Mouse (Mus musculus) gastrocnemius, postnatal 14 days (tissue): Measurements from ENCODE around the gene Scn1b. TPM values are rescaled to one million over a fixed set of nuclear protein-coding genes. Genes with fewer than 3 reads are reported as not detected.
A peak's percentile ranks its signal among the peaks of the same experiment; 100 is the strongest.

ENCODE experiments used
- DNase-seq: peaks from one replicate; pipeline ENCODE4 v3.0.0; 2021; ENCODE audit warnings: mixed read lengths
- intact Hi-C: fragments of 180-260 bp; cut with DNase I; formaldehyde crosslinking; loops from one replicate; pipeline ENCODE4 v1.15.1; 2025; ENCODE audit warnings: low total_unique reads
- long read RNA-seq, 2 experiments: library from polyadenylated mRNA; stranded (forward); transcript quantifications; one replicate each; pipeline ENCODE4 v2.0.0; 2021
- total RNA-seq, 2 experiments: library from RNA; stranded (reverse); gene quantifications; 2 replicates each; pipeline ENCODE4 v1.2.3; 2021

The Scn1b gene
- 100 to 1,000 TPM; 443 to 446 TPM for total RNA-seq
- long read RNA-seq, experiment 1, transcript Scn1b-203 (5 exons, 1,501 nt) = minor isoform, 17 of 478 reads
- long read RNA-seq, experiment 1, transcript Scn1b-201 (6 exons, 1,573 nt) = major isoform, 425 of 478 reads
- long read RNA-seq, experiment 1, partial matches to known transcripts = 16 of 478 reads
- long read RNA-seq, experiment 1, other reads (novel, unspliced or antisense) = 20 of 478 reads
- long read RNA-seq, experiment 2, transcript Scn1b-203 (5 exons, 1,501 nt) = minor isoform, 28 of 598 reads
- long read RNA-seq, experiment 2, transcript Scn1b-201 (6 exons, 1,573 nt) = major isoform, 512 of 598 reads
- long read RNA-seq, experiment 2, partial matches to known transcripts = 29 of 598 reads
- long read RNA-seq, experiment 2, other reads (novel, unspliced or antisense) = 29 of 598 reads

DNA sequence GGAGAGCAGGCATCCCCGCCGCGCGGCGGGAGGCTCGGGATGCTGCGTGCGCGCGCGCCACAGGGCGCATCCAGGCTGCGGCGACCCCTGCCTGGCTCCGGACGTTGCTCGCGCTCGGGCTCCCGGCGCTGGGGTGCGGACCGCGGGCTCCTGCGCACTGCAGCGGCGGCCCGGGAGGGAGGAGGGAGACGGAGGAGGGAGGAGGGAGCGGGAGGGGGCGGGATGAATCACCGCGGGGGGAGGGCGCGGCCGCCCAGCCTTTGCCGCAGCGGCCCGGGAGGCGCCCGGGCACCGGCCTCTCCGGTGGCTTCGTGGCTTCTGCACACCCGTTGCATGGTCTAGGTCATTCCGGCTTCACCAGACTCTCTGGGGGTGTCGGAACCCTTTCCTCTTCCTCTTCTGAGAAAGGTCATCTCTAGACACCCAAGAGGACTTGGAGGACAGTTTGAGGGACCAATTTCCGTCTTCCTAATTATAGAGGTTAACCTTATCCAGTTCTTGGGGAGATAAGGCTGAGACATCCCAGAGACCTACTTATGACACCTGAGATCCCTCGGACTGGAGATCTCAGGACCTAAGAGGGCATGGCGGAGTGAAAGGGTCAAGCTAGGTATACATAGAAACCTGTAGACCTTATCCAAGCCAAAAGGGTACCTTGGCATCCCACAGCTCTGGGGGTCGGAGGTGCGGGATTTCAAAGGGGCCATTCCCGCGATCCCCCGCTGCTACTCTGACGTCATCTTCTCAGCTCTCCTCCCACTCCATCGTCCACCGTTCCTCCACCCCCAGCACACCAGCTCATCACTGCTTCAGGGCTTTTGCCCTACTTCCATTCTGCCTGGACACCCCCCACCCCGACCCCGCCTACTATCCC is at the start of gene Scn1b:
Gene Scn1b, minus strand, starts transcription at position 153 of the 874 bp plus-strand sequence.
- intact Hi-C loops = loop anchor here (2.0 kb wide), 1 partner anchor 22 kb away; no protein-coding TSS in a partner anchor
- DNase-seq = peak; percentile 83

DNA sequence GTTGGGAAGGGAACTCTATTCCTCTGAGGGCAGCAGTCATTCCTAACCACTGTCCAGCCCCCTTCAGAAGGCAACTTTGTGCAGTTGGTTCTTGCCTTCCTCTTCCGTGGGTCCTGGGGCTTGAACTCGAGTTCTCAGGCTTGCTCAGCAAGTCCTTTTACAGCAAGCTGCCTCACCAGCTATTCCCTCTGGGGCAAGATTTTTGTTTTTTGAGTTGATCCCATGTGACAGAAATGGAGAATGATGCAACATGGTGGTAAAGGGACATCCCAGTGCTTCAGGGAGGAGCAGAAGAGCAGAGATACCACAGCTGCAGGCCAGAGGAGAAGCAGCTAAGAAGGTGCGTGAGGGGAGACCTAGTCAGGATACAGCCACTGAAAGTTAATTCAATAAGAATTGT is 48.3 kb upstream of the Scn1b start:
- intact Hi-C loops = loop anchor here (5.0 kb wide), 1 partner anchor 33 kb away; no protein-coding TSS in a partner anchor
- DNase-seq = no peak

DNA sequence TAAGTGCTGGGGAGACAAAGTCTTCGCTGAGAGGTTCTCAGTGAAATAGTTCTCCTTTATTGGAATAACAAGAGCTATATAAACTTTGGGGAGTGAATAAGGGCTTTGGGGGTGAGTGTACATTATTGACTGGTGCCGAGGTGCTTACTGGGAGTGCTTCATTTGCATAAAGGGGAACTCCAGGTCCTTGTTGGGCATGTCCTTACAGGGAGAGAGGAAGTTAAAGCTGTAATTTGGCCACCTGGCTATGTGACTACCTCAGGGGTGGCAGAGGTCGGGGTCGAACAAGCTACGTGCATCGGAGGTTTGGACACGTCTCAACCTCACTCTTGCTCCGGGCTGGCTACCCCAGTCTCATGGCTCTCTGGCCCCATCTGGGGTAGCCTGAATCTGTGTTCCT is 47.7 kb upstream of the Scn1b start:
- intact Hi-C loops = loop anchor here (5.0 kb wide), 1 partner anchor 42 kb away; no protein-coding TSS in a partner anchor

DNA sequence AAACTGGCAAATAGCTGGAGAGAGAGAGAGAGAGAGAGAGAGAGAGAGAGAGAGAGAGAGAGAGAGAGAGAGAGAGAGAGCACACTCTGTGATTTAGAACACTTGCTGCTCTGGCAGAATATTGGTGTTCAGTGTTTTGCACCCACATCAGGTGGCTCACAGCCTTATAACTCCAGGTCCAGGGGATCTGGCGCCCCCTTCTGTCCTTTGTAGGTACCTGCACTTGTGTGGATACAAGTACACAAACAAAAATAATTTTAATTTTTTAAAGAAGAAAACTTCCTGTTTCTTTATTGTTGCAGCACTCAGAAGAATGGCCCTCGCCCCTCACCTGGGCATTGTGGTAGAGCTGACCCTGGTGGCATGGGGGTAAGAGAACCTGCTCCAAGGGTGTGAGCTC is 45.4 kb upstream of the Scn1b start:
- intact Hi-C loops = loop anchor here (5.0 kb wide), 1 partner anchor 40 kb away; no protein-coding TSS in a partner anchor
- peak; percentile 23 for DNase-seq

More for the DNA sequence above, 47.7 kb upstream of the Scn1b start:
- DNase-seq = no peak

DNA sequence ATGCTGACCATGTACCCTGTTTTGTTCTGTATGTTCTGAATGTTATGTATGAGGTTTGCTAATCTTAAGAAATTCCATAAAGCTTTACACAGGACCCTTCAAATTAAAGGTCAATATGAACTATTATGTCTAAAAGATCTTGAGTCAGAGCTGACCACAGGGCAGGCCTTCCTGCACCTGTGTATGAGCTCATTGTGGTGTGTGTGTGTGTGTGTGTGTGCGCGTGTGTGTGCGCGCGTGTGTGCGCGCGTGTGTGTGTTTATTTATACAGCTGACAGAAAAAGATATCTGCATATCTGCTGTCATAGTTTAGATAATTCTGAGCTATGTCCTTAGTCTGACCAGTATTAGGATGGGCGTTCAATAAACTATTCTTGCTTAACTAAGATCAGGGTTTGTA is 43.7 kb upstream of the Scn1b start:
- DNase-seq = no peak
- intact Hi-C loops = loop anchor here (5.0 kb wide), 1 partner anchor 38 kb away; no protein-coding TSS in a partner anchor

DNA sequence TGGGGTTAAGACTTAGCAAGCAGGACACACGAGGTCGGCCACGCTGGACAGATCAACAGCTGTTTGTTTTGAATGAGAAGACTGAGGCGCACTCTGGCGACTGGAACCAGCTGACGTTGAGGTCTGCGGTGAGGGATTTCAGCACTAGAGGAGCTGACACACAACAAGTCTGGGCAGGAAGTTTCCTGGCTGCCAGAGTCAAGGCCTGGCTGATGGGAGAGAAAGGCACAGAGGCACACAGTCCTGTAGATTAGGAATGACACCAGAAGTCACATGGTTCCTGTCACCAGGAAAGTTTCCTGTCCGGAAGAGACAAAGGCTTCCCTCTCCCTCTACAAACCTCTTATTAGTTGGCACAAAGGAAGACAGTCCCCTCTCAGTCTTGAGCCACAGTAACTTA is 41.6 kb upstream of the Scn1b start:
- peak; percentile 41 for DNase-seq
- intact Hi-C loops = no loop called here

DNA sequence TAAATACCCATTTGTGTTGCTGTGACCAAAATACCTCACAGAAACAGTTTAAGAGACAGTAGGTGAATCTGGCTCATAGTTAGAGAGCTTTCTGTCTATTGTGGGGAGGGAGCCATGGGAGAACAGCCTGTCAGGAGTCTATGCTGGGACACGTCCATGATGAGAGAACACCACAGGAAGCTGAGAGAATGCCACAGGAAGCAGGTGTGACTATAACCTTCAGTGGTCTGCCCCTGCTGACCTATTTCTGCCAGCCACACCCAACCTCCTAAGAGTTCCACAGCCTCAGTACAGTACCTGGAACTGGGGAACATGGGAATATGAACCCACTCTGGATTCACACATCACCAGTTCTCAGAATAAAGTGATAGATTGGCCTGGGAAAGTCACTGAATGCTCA is 37.9 kb upstream of the Scn1b start:
- intact Hi-C loops = no loop called here
- DNase-seq = no peak

DNA sequence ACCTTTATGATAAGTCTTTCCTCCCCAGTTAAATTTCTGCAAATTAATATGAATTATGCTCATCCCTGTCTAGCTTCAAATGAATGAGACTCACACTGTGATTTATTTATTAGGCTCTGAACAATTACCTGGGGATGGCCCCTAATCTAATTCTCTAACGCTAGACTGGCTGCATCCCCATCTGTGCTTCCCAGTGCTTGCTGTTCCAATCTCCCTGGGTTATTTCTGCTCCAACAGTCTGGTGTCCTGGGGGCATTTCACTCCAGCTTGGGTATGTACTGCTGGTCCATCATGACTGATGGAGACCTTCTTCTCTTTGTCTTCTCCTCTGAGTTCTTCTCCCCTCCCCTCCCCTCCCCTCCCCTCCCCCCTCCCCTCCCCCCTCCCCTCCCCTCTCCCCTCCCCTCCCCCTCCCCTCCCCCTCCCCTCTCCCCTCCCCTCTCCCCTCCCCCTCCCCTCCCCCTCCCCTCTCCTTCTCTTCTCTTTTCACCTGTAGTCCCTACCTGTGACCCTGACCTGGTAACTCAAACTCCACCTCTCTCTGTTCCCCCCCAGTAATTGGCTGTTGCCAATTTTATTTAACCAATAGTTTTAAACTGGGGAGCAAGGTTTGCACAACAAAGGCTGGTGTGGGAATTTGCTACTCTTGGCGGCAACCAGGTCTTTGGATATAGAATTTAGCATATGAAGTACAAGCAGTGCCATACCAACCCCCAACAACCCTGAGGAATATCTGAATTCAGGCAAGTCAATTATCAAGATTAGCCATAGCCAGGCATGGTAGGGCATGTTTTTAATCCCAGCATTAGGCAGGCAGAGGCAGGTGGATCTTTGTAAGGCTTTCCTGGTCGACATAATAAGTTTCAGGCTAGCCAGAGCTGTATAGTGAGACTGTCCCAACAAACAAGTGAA is 37.1 kb upstream of the Scn1b start:
- intact Hi-C loops = no loop called here
- no peak for DNase-seq

DNA sequence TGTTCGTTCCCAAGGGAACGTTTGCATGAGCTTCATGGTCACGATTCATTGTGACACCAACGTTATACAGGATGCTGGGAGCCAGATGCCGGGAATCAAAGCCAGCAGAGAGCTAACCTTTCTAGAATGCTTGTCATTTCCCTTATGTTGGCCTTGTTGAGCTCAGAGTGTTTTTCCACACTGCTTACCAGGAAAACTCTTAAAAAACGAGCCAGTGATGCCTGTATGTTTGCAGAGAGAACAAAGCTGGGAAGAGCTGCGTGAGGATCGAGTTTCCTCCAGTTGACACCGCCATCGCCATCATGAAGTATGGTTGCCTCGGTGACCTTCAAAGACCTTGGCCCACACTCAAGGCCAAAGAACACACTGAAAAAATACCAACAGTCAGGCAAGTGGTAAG is 35.5 kb upstream of the Scn1b start:
- intact Hi-C loops = no loop called here
- no peak for DNase-seq

DNA sequence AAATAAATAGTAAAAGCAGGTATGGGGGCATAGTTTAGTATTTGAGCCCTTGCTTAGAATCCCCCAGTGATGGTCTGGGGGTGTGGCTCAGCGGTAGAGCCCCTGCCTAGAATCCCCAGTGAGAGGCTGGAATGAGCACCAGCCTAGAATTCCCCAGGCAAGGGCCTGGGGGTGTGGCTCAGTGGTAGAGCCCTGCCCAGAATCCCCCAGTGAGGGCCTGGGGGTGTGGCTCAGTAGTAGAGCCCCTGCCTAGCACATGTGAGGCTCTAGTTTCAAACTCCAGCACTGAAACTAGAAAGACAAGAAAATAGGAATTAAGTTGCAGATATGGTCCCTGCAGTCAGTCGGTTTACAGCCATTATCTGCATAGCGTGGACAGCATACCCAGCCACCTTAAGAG is 35.0 kb upstream of the Scn1b start:
- no peak for DNase-seq
- intact Hi-C loops = no loop called here

DNA sequence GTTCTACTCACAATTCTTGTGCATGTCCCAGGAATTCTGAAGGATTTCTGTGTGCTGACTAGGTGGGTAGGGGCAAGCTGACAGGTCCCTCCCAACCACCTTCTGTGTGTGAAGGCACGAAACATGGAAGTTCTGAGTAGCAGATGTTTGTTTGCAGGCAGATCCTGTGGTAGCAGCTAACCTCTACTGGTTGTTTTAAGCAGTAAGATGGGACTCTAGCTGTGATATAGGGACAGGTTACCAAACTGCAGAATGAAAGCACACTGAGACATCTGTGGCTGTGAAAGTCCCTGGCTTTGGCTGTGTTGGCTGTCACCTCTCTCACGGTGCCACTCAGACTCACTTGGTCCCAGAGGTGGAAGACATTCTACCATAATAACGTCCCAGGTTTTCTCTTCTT is 34.4 kb upstream of the Scn1b start:
- intact Hi-C loops = no loop called here
- DNase-seq = no peak

DNA sequence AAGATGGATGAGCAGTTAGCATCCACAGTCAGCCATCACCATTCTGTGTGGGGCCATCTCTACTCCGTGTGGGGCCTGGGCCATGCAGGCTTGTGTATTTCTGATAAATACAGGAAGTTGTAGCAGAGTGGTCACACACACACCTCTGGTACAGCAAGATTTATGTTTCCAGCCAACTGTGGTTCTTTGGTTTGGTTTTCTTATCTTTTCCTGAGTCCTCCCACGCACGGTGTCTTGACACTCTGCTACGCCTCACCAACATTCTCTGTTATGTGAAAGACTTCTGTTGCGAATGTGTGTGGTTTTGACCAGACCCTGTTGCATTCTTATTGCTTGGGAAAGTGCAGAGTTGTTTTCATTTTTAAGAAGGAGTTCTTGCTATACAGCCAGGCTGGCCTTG is 34.0 kb upstream of the Scn1b start:
- intact Hi-C loops = no loop called here
- no peak for DNase-seq

DNA sequence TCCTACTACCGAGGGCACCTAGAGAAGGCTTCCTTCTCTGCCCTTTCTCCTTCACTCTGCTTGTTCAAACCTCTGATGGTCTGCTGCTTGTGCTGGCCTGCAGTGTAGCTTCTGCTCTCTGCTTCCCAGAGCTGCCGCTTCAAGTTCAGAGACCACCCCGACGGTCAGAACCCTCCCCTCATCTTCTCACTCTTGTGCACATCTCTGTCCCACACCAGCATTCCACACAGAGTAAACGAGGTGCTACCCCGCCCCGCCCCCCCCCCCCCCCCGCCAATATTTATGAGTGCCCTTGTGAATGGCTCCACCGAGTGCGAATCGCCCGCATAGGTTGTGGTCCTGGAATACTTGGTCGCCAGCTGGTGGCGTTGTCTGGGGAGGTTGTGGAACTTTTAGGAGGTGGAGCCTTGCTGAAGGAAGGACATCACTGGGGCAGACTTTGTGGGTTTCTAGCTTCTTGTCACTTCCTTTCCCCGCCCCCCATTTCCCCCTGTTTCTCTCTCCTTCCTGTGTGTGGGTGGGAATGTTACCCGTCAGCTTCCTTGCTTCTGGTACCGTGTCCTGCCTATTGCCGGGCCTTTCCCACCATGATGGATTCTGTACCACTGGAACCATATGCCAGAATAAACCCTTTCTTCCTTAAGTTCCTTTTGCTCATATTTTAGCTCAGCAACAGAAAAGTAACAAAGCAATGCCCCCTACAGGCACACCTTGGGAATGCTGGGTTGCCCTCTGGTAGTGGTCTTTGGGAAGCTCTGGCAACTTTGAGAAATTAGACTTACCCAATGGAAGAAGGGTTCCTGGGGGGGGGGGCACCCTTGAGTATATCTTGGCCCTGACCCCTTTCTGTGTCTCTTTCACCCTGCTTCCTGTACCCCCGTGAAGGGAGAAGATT is 29.5 kb upstream of the Scn1b start:
- DNase-seq = peak; percentile 53
- intact Hi-C loops = no loop called here

DNA sequence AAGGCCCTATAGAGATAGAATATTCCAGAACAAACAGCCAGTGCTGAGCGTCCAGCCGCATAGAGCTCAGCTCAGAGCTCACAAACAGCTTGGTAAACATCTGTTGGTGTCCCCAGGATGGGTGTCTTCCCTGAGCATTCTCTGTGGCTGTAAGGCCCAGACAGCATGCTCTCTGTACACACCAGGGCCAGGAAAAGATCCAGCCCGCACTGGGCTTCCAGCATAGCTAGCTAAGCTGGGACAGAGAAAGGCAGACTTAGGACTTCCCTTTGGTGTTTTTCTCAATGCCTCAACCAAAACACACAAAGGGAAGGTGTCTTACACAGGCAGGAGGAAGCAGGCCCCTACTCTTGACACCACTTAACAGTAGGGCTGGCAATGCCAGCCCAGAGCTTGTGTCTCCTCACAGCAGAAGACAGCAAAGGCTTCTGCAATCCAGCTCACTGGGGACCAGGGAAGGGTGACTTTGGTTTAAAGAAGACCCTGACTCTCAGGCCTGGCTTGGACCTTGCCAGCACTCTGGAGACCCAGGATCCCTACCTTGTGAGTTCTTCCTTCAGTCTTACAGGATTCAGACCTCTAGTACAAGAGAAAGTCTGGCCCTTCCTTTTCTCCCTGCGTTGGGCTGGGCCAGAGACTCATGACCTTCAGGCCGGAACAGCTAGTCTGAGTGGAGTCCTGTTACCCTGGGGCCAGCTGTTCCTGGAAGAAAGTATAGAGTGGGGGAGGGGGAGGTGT is 28.7 kb upstream of the Scn1b start, which contains the start of gene Gramd1a:
Gene Gramd1a, minus strand, starts transcription at position 601 of the 738 bp plus-strand sequence.
- DNase-seq = peak; percentile 56
- intact Hi-C loops = no loop called here

DNA sequence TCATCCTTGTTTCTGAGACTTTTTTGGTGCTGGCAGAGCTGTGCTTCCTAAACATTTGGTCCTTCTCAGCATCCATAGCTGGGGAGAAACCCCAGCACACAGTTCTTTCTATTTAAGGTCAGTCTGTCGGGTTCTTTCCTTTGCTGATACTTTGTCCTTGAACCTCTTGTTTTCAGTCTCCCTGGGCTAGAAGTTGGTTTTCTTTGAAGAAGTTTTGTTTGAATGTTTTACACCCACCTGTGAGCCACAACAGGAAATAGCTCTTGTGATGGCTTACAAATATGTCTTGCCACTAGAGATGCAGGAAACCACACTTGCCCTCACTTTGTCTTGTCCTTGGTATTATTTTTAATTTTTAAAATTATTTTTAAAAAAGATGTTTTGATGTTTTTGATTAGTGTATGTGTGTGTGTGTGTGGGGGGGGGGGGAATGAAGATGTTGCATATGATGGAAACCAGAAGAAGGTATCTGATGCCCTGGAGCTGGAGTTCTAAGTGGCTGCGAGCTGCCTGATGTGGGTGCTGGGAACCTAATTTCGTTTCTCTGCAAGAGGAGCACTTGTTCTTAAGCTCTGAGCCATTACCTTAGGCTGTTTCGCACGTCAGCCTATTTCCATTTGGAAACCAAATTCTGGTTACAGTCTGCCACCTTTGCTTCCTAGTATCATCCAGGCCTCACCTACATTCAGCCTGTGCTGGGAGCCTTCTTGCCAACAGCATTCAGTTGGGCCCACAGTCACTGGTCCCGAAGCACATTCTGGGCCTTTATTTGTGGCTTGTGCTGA is 26.9 kb upstream of the Scn1b start:
- intact Hi-C loops = no loop called here
- DNase-seq = no peak

DNA sequence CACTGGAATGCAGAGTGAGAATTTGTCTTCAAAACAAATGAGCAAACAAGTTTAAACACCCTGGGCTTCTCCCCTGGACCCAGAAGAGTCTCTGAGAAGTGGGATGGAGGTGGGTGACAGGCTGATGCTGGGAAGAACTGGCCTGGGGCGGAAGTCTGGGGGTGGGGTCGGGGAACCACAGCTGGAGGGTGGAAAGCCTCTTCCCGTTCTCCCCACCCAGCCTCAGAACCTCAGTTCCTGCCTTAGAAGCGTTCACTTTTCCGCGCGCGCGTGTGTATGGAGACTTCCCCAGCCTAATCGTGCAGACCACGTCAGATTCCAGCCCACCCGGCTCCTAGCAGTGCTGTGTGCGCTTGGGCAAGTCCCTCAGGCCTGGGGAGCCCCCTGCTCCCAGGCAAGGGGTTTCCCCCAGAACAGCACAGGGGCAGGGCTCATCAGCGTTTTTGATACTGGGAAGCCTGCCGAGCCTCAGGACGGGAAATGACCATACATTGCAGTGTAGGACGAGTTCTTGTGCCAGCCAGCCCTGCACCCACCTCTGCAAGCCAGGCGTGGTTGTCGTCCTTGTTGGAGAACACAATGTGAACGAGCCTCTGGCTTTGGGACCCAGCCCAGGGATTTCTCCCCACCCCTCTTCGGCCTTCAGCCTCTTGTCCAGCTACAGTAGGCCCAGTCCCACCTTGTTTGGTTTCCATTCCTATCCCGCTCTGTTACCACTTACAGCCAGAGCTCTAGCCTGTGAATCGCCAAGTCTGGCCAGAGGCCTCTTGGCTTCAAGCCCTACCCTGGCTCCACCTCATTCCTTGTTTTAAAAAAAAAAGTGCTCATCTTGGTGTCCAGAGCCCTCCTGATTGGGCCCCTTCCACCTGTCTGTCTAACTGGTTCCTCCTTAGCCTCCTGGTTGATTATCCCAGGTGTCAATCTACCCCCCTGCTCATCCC is 24.8 kb upstream of the Scn1b start:
- DNase-seq = peak; percentile 69
- intact Hi-C loops = no loop called here
